Mouse (Mus musculus) limb, embryonic 13.5 days (tissue): ENCODE measurements around the gene Dlg2. TPM values are rescaled to one million over a fixed set of nuclear protein-coding genes. Genes with fewer than 3 reads are reported as not detected.

Experiments
- ATAC-seq: fragments of 200-750 bp; cut with Nextera tagmentation; 2 replicates; pipeline ENCODE4 v1.8.0; 2017; ENCODE audit warnings: low read depth, moderate number of reproducible peaks, moderate TSS enrichment; ENCODE audit not compliant: low FRiP score
- H3K27ac ChIP-seq: fragments of 300-500 bp; sonication (generic); 2 replicates; pipeline ENCODE4 v1.5.1; 2015; ENCODE audit warnings: inconsistent platforms, mild to moderate bottlenecking, moderate library complexity
- H3K27me3 ChIP-seq: fragments of 300-500 bp; sonication (generic); 2 replicates; pipeline ENCODE4 v1.6.1; 2015; ENCODE audit warnings: mild to moderate bottlenecking, inconsistent platforms
- H3K36me3 ChIP-seq: fragments of 300-500 bp; sonication (generic); 2 replicates; pipeline ENCODE4 v1.6.1; 2015; ENCODE audit warnings: inconsistent platforms, mild to moderate bottlenecking, moderate library complexity
- H3K4me1 ChIP-seq: fragments of 300-500 bp; sonication (generic); 2 replicates; pipeline ENCODE4 v1.6.1; 2015; ENCODE audit warnings: inconsistent platforms
- H3K4me2 ChIP-seq: fragments of 300-500 bp; sonication (generic); replicated peaks from 2 replicates; pipeline ENCODE4 v1.6.1; 2015; ENCODE audit warnings: inconsistent platforms, mild to moderate bottlenecking, moderate library complexity
- H3K4me3 ChIP-seq: fragments of 300-500 bp; sonication (generic); 2 replicates; pipeline ENCODE4 v1.5.1; 2015; ENCODE audit warnings: moderate library complexity, mild to moderate bottlenecking, inconsistent platforms
- H3K9ac ChIP-seq: fragments of 300-500 bp; sonication (generic); 2 replicates; pipeline ENCODE4 v1.6.1; 2015; ENCODE audit warnings: mild to moderate bottlenecking, inconsistent platforms
- H3K9me3 ChIP-seq: fragments of 300-500 bp; sonication (generic); 2 replicates; pipeline ENCODE4 v1.6.1; 2016; ENCODE audit warnings: inconsistent platforms
- WGBS: fragments of 180-500 bp; shearing (Covaris S2); methylation state at CpG from one replicate; pipeline ENCODE4 v1.1.7; 2015; 5-methylcytosine and 5-hydroxymethylcytosine counted together
- polyA plus RNA-seq: library from polyadenylated mRNA; unstranded; fragments of >200 nt; fragmentation: Nextera tagmentation; extraction: Ambion mirVana; gene quantifications from 2 replicates; pipeline ENCODE4 v1.2.1, GENCODE M21; 2015

Dlg2 gene
- polyA plus RNA-seq, 1 experiment from 2014 or later = 4.2 TPM

GRCm38 (mm10) chr7:92134301-92134700 is 1657.8 kb downstream of the Dlg2 start:
- WGBS = 92% methylated on average over 3 of the region's 3 CpGs
- no peak for ATAC-seq
- H3K27me3 ChIP-seq = no peaks in the 10 kb centered on the region

DNA sequence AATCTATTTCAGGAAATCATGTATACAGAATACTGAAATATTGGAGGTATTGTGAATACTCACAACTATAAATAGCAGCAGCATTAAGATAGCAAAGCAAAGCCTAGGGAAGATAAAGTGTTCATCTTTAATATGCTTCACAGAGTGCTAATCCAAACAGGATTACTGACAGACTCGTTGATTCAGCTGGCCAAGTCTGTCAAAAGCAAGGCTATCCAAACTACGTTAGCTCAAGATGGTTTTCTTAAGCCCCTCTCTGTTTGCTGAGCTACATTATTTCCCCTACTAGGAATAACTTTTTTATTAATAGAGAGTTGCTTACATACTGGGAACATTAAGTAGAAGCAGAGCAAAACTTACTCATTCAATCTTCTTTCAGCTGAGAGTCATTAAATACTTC is 1659.2 kb downstream of the Dlg2 start:
- 51% methylated on average over 2 of the region's 2 CpGs for WGBS
- Histone ChIP-seq H3K9ac (no peak overlapping the region), H3K9me3 (no peaks in the 10 kb centered on the region), H3K36me3 (no peaks in the 10 kb centered on the region), H3K4me2 (no peak overlapping the region), H3K4me1 (no peaks in the 10 kb centered on the region), H3K4me3 (no peak overlapping the region), H3K27ac (no peak overlapping the region), H3K27me3 (no peaks in the 10 kb centered on the region)
- ATAC-seq = no peak

More at GRCm38 (mm10) chr7:92134301-92134700, 1657.8 kb downstream of the Dlg2 start:
- Histone ChIP-seq H3K9ac (no peak overlapping the region), H3K36me3 (no peaks in the 10 kb centered on the region), H3K27ac (no peak overlapping the region), H3K4me2 (no peak overlapping the region), H3K4me3 (no peak overlapping the region), H3K9me3 (no peaks in the 10 kb centered on the region), H3K4me1 (no peaks in the 10 kb centered on the region)

- H3K36me3 ChIP-seq = no peaks in the 10 kb centered on the region
- H3K27me3 ChIP-seq = no peaks in the 10 kb centered on the region
- H3K4me3 ChIP-seq = no peak overlapping the region
- ATAC-seq = no peak
- H3K9me3 ChIP-seq = no peaks in the 10 kb centered on the region
- WGBS = 78% methylated on average over 9 of the region's 9 CpGs
- no peaks in the 10 kb centered on the region for H3K4me1 ChIP-seq
- no peak overlapping the region for H3K27ac ChIP-seq
- no peak overlapping the region for H3K4me2 ChIP-seq
- H3K9ac ChIP-seq = no peak overlapping the region
Measured at GRCm38 (mm10) chr7:92140051-92140817, 1663.8 kb downstream of the Dlg2 start.

DNA sequence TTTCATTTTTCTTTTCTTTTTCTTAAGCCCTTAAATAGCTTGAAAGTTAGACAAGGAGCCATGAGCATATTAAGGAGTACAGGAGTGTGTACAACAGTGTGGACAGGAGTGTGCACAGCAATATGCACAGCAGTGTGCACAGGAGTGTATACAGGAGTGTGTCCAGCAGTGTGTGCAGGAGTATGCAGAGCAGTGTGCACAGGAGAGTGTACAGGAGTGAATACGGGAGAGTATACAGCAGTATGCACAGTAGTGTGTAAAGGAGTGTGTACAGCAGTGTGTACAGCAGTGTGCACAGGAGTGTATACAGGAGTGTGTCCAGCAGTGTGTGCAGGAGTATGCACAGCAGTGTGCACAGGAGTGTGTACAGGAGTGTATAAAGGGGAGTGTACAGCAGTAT is 1671.0 kb downstream of the Dlg2 start:
- Histone ChIP-seq H3K27ac (no peak overlapping the region), H3K4me3 (no peak overlapping the region), H3K9ac (no peak overlapping the region), H3K4me1 (no peaks in the 10 kb centered on the region), H3K36me3 (no peaks in the 10 kb centered on the region), H3K27me3 (no peaks in the 10 kb centered on the region), H3K9me3 (no peaks in the 10 kb centered on the region), H3K4me2 (no peak overlapping the region)
- ATAC-seq = no peak
- 91% methylated on average over 1 of the region's 1 CpGs for WGBS

GRCm38 (mm10) chr7:92150768-92151167 is 1674.3 kb downstream of the Dlg2 start:
- H3K9me3 ChIP-seq = no peaks in the 10 kb centered on the region
- no peak overlapping the region for H3K27ac ChIP-seq
- no peaks in the 10 kb centered on the region for H3K27me3 ChIP-seq
- no peak overlapping the region for H3K9ac ChIP-seq
- no peak overlapping the region for H3K4me2 ChIP-seq
- H3K4me3 ChIP-seq = no peak overlapping the region
- no peaks in the 10 kb centered on the region for H3K36me3 ChIP-seq
- no peak for ATAC-seq
- 65% methylated on average over 3 of the region's 3 CpGs for WGBS
- H3K4me1 ChIP-seq = no peaks in the 10 kb centered on the region

- no peak overlapping the region for H3K4me3 ChIP-seq
- H3K4me1 ChIP-seq = no peaks in the 10 kb centered on the region
- H3K27ac ChIP-seq = no peak overlapping the region
- H3K9ac ChIP-seq = no peak overlapping the region
- no peak for ATAC-seq
- H3K27me3 ChIP-seq = no peaks in the 10 kb centered on the region
- no peak overlapping the region for H3K4me2 ChIP-seq
- H3K9me3 ChIP-seq = no peaks in the 10 kb centered on the region
- H3K36me3 ChIP-seq = no peaks in the 10 kb centered on the region
Measured at GRCm38 (mm10) chr7:92154603-92155002, 1678.1 kb downstream of the Dlg2 start.

- Histone ChIP-seq H3K9me3 (no peaks in the 10 kb centered on the region), H3K27ac (no peak overlapping the region), H3K4me2 (no peak overlapping the region), H3K27me3 (no peaks in the 10 kb centered on the region), H3K4me1 (no peaks in the 10 kb centered on the region), H3K9ac (no peak overlapping the region), H3K4me3 (no peak overlapping the region), H3K36me3 (no peaks in the 10 kb centered on the region)
- WGBS = 90% methylated on average over 2 of the region's 2 CpGs
- no peak for ATAC-seq
Measured at GRCm38 (mm10) chr7:92163150-92163549, 1686.7 kb downstream of the Dlg2 start.

DNA sequence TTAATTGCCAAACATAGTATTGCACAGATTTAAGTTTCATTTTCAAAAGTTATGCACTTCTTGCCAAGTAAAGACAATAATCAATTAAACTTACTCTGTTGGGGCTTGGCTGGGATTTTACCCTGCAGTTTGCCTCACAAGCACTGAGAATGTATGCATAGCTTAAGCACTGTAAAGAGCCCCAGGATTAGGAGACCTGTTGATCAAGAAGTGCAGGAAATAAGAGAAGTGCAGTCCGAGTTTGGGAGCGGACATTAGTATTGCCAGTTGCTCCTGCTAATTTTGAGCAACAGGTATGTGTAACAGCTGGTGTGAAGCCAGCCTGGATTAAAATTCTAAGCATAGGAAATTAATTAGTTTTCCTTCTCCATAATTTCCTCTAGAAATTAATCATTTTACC is 1687.8 kb downstream of the Dlg2 start:
- H3K4me1 ChIP-seq = no peaks in the 10 kb centered on the region

DNA sequence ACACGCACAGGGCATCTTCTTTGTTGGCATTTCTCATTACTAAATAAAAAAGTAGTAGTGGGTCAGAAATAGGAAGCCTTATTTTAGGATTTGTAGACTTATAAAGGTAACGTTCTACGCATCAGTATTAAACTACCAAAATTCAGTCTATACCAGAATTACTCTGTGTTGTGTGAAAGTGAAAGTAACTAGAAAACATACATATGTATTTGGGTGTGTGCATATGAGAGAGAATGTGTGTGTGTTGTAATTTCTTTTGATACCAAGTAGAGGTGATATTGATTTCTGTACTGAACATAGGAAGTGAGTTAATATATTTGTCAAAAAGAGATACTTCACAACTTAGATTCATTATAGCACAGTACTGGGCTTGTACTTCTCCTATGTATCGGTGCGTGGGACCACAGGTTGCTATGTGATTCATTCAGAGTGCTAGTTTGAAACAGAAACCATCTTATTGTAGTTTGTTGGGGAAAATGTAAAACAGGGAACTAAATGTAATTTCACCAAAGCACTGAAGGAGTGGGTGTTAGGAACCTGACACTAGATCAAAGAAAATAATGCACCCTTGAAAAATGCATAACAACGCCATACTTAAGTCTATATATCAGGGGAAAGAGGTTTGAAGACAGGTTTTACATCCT is 1688.5 kb downstream of the Dlg2 start:
- WGBS = 78% methylated on average over 6 of the region's 6 CpGs
- no peak for ATAC-seq

More for the DNA sequence above, 1687.8 kb downstream of the Dlg2 start:
- H3K4me3 ChIP-seq = no peak overlapping the region
- no peak overlapping the region for H3K27ac ChIP-seq
- no peaks in the 10 kb centered on the region for H3K36me3 ChIP-seq
- ATAC-seq = no peak
- H3K4me2 ChIP-seq = no peak overlapping the region
- WGBS = 63% methylated on average over 2 of the region's 2 CpGs
- no peaks in the 10 kb centered on the region for H3K9me3 ChIP-seq
- no peaks in the 10 kb centered on the region for H3K27me3 ChIP-seq
- no peak overlapping the region for H3K9ac ChIP-seq

GRCm38 (mm10) chr7:92180029-92180428 is 1703.6 kb downstream of the Dlg2 start:
- WGBS = 36% methylated on average over 5 of the region's 5 CpGs
- no peak for ATAC-seq
- peak overlapping the region; percentile 70 for H3K4me2 ChIP-seq

More for the DNA sequence above, 1688.5 kb downstream of the Dlg2 start:
- no peak overlapping the region for H3K27ac ChIP-seq
- H3K9me3 ChIP-seq = no peaks in the 10 kb centered on the region
- no peak overlapping the region for H3K9ac ChIP-seq
- H3K4me1 ChIP-seq = no peaks in the 10 kb centered on the region
- no peaks in the 10 kb centered on the region for H3K27me3 ChIP-seq
- H3K4me3 ChIP-seq = no peak overlapping the region
- H3K4me2 ChIP-seq = no peak overlapping the region
- H3K36me3 ChIP-seq = no peaks in the 10 kb centered on the region

GRCm38 (mm10) chr7:92180591-92181587 is 1704.4 kb downstream of the Dlg2 start:
- ATAC-seq = peak; percentile 76
- Histone ChIP-seq H3K9me3 (no peaks in the 10 kb centered on the region), H3K4me3 (peak overlapping the region; percentile 38), H3K9ac (peak overlapping the region; percentile 70), H3K4me2 (peak overlapping the region; percentile 70), H3K36me3 (no peaks in the 10 kb centered on the region), H3K27me3 (peaks cover 21% of the 10 kb centered on the region), H3K27ac (no peak overlapping the region), H3K4me1 (peaks cover 24% of the 10 kb centered on the region)
- WGBS = 13% methylated on average over 29 of the region's 29 CpGs

More at GRCm38 (mm10) chr7:92180029-92180428, 1703.6 kb downstream of the Dlg2 start:
- peak overlapping the region; percentile 38 for H3K4me3 ChIP-seq
- peaks cover 24% of the 10 kb centered on the region for H3K4me1 ChIP-seq
- H3K36me3 ChIP-seq = no peaks in the 10 kb centered on the region
- H3K27me3 ChIP-seq = peaks cover 21% of the 10 kb centered on the region
- no peaks in the 10 kb centered on the region for H3K9me3 ChIP-seq
- no peak overlapping the region for H3K27ac ChIP-seq
- H3K9ac ChIP-seq = no peak overlapping the region
